Mouse (Mus musculus) kidney, adult 10 weeks (tissue): Measurements from ENCODE around the gene Mep1a. TPM values are rescaled to one million over a fixed set of nuclear protein-coding genes. Genes with fewer than 3 reads are reported as not detected.

Experiments used
- polyA plus RNA-seq: library from polyadenylated mRNA; stranded (reverse); fragments of 350-450 nt; fragmentation: Illumina TruSeq; extraction: RNeasy Lipid Tissue Mini Kit (QIAGEN cat#74804); gene quantifications from one replicate; pipeline ENCODE4 v1.2.3, GENCODE M21; 2014; ENCODE audit warnings: low read depth, low replicate concordance

Gene Mep1a
- polyA plus RNA-seq = 980 TPM

DNA sequence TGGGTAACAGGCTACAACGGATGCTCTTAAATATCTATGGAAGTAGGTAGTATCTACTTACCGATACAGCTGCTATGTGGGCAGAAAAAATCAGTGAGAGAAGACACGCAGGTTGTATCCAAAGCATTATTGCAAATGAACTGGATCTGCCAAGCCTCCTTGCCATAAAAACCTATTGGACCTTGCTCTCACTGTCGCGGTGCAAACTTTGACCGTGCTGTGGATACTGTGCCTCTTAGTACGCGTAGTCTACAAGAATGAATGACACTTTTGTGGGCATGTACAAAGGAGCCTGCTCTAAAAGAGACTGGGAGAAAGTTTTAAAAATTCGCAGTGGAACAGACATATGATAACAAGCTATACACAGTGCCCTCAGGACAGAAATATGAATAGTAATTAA is at the start of gene Mep1a:
Gene Mep1a (minus strand): TSS at position 221 of the 400 bp plus-strand sequence.

DNA sequence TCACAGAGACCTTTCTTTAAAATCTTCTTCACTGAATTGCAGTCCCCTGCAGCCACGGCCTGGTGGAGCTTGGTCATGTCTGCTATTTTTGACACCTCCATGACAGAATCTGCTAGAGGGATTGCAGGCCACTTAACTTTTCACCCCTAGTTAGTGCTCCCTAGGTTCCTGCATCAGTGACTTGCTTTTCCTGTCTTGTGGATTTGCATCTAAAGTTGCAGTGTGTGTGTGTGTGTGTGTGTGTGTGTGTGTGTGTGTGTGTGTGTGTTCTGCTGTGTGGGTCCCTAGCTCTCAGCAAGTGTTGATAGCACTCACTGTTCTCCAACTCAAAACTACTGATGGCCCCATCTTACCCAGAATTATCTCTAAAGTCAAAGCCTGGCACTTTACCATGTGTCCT is 40.9 kb upstream of the Mep1a start, which contains the start of gene Ankrd66:
Gene Ankrd66 (minus strand): TSS at position 101 of the 400 bp plus-strand sequence.

Other genes with a start within 250 kb of the Mep1a start
- 2.7 TPM for gene Adgrf1, start 232.5 kb downstream of the Mep1a start, polyA plus RNA-seq
- 77.8 TPM for gene Adgrf5, start 142.4 kb downstream of the Mep1a start, polyA plus RNA-seq
- not detected for gene Ankrd66, start 40.8 kb upstream of the Mep1a start, polyA plus RNA-seq
- gene Pla2g7, start 65.3 kb upstream of the Mep1a start, polyA plus RNA-seq = 51.9 TPM
- gene Tdrd6, start 127.5 kb upstream of the Mep1a start, polyA plus RNA-seq = 0.53 TPM
- 2.8 TPM for gene Slc25a27, start 164.4 kb upstream of the Mep1a start, polyA plus RNA-seq
- 29.1 TPM for gene Cyp39a1, start 164.6 kb upstream of the Mep1a start, polyA plus RNA-seq